Mouse (Mus musculus) layer of hippocampus, adult 9-11 months (tissue): ENCODE measurements around the gene Cdh1.

Experiments
- DNase-seq: peaks from one replicate; pipeline ENCODE4 v3.0.0; 2022

The Cdh1 gene

DNA sequence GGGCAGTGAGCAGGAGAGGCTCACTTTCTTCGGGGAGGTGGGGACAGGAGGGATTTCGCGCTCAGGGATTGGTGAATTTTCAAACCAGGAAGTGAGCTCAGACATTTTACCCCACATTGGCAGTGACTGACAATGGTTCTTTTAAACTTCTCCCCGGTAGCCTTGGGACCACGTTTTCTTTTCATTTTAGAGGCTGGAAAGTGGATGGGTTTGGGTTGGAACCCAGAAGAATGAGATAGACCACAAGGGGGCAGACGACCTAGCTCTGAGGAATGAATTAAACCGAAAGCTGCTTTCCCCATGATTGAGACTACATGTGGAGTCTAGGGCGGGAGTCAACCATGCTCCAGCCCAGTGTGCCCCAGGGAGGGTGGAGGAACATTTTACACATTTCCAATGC, 71.7 kb downstream of the Cdh1 start:
- DNase-seq: no peak

DNA sequence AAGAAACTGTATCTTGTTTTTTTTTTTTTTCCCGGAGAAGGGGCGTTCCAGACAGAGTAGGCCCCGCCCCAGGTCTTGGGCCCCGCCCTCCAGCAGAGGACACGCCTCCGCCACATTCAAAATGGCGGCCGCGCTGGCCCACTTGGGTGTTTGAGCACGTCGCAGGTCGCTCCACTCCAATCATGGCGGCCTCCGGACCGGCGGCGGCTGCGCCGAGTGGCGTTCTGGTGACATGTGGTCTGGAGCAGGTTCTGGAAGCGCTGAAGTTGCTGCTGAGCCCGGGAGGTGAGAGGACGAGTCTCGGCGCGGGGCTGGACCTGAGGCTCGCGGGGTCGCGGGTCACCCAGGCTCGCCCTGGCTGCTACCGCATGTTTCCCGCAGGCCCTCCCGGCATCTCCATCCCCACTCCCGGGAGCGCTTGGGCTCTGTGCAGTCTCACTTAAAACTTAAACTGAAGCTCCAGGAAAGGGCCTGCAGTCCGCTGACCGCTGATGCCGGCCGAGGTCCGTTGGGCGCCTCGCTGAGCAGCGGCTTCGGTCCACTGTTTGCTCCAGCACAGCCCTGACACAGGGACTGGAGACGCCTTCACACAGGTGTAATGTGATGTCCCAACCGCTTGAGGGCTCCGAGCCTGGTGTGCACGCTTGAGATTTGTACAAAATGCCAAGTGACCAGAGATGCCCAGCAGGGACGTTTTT, 80.0 kb downstream of the Cdh1 start, which contains the start of gene Tango6:
Tango6 (plus strand) TSS at position 98 of the 698 bp plus-strand sequence.
- peak; percentile 88 for DNase-seq

DNA sequence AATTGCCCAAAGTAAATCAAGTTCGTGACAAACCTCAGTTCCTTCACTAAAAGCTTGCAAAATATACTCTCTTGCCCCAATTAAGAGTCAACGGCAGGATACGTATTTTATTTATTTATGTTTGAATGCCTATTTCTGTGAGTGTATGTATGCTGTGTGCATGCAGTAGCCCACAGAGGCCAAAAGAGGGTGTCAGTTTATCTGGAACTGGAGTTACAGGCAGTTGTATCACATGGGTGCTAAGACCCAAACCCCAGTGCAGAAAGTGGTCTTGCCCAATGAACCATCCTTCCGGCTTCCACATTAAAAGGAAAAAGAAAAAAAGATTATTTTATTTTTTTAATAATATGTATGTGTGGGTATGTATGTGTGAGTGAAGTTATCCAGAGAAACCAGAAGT, 81.2 kb downstream of the Cdh1 start:
- DNase-seq: no peak

DNA sequence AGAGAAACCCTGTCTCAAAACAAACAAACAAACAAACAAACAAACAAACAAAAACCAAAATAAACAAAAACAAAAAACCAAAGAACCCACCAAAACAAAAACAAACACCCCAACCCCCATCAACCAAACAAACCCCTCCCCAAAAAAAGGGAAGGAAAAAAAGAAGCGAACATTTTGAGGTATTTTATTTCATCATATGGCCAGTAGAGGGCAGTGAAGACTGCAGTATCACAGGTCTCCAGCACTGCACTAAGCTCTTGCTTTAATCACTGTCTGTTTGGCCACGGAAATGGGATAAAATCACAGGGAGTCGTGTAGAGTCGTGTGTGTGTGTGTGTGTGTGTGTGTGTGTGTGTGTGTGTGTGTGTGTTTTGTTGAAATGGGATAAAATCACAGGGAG, 84.3 kb downstream of the Cdh1 start:
- DNase-seq: no peak

DNA sequence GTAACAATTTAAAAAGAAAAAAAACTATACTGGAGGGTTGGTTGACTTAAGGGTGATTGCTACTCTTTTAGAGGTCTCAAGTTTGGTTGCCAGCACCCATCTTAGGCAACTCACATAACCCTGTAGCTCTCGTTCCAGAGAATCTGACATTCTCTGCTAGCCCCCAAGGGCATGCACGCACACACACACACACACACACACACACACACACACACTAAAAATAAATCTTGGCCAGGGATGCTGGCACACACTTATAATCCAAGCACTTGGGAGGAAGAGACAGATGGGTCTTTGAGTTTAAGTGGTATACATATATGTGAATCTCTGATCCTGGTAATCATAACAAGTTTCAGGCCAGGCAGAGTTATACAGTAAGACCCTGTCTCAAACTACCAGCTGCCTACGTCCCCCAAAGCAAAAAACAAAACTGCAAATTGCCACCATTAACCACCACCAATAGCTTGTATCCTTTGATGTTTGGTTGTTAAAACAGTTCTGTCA, 94.6 kb downstream of the Cdh1 start:
- DNase-seq: no peak

DNA sequence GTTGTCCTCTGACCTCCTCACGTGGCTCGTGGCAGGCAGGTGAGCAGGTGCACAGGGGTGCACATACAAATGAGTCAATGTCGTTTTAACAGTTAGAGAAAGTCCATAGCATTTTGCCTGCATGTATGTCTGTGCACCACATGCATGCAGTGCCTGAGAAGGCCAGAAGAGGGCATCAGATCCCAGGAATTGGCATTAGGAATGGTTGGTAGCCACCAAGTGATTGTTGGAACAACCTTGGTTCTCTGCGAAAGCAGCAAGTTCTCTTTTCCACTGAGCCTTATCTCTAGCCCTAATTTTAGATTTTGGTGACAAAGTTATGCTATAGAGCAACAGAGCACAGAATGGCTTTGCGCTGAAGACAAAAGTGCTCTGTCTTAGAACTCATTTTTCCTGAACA, 96.4 kb downstream of the Cdh1 start:
- DNase-seq: peak; percentile 29

DNA sequence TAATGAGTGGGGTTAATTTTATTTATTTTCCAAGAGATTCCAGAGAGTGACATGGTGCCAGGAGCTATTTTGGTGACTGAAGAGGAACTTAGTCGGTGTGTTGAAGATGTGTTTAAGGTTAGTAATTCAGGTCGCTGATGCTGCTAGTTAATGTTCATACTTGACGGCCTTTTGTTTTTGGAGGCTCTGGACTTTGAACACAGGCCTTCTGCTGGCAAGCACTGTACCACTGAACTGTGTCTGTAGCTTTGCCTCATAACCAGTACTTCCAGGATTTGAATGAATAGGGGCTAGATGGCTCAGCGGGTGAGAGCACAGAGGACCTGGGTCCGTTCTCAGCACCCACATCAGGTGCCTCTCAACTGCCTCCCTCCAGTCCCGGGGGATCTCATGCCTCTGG, 97.0 kb downstream of the Cdh1 start:
- no peak for DNase-seq

DNA sequence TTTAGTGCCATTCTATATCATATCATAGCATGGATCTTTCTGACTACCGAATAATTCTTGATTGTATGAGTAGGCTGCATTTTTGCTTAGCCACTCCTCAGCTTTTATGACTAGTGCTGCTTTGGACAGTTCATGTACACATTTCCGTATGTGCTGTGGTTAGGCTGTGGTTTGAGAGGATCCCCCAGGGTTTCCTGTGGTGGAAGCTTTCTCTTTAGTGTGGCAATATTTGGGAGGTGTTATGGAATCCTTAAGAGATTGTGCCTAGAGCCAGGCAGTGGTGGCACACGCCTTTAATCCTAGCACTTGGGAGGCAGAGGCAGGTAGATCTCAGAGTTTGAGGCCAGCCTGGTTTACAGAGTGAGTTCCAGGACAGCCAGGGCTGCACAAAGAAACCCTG, 98.2 kb downstream of the Cdh1 start:
- DNase-seq: no peak

DNA sequence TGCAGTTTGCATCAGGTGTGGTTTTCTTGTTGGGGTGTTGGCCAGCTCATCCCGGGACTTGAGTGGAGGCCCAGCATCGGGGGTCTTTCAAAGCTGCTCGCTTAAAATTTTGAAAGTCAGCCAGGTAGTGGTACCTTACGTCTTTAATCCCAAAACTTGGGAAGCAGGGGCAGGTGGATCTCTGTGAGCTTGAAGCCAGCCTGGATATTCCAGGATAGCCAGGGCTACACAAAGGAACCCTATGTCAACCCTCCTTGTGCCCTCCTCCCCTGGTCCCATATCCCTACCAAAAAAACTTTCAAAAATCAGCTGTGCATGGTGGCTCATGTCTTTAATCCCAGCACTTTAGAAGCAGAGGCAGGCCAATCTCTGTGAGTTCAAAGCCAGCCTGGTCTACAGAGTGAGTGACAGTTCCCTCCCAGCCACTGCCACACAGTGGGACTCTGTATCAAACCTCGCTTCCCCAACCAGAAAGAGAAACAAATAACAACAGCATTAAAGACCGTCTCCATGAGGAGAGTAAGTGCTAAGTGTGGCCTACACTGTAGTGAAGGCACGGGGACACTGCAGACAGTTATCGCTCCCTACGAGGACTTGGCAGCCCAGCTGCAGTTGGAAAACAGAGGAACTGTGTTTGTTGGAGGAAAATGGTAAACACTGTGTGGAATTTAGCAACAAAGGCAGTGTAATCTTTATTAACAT, 101.2 kb downstream of the Cdh1 start:
- no peak for DNase-seq

DNA sequence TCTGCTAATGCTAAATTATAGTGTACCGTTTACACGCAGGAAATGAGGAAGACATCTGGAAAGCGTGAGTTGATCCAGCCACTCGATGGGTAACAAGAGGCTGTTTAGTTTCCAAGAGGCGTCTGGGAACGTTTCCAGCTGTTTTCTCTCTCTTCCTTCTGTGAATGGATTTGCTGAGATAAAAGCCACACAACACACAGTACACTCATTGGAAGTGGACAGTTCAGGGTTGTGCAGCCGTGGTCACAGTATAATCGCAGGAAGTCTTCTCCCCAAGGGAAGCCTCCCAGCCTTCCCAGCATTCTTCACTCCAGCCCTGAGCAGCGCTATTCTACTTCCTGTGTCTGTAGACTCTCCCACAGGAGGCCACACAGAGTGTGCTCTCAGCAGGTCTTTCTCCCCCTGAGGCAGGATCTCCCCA, 101.8 kb downstream of the Cdh1 start:
- DNase-seq: peak; percentile 46

DNA sequence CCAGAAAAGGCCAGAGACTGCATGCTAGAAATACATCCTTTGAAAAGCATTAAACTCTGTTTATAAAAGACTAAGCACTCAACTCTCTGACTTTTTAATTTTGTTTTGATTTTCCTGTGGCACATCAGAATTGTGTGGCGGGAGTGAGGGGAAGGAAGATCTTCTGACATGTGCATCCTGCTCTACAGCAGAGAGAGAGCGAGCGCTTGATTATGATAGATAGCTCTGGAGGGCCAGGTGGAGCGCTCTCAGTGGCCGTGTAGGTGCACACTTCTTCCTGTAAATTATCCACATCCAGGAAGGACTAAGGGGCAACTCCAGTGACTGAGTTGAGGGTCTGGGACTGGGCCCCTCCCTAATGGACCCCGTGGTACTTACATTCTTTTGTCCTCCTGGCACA, 103.0 kb downstream of the Cdh1 start:
- no peak for DNase-seq

DNA sequence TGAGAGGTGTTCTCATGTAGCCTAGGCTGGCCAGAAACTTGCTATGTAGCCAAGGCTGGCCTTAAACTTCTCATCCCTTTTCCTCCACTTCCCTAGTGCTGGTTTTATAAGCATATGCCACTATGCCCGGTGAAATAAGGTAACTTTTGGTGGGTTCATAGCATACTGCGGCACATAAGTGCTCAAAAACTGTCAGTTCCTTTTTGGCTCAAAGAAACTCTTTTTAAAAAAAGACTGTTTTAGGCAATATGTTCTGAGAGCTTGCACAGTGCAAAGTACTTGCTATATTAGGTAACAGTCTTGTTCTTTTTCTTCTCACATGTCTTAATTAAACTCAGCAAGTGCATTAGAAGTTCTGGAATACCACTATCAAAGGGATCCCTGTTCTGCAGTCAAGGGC, 106.9 kb downstream of the Cdh1 start:
- DNase-seq: no peak

DNA sequence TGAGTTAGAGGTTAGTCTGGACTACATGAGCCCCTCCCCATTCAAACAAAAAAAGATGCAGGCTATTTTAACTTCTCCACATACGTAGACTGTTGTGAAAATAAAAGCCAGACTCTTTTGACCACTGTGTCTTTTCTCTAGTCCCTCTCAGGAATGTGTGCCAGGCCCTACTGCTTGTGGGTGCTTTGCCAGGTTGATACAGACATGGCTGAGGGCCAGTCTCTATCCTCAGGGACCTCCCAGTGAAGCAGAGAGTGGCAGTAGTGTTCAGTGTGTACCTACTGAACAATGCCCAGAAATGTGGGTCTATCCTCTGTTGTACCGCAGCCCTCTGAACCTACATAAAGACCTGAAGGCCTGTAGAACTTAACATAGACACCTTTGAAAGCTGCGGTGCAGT, 109.3 kb downstream of the Cdh1 start:
- no peak for DNase-seq

DNA sequence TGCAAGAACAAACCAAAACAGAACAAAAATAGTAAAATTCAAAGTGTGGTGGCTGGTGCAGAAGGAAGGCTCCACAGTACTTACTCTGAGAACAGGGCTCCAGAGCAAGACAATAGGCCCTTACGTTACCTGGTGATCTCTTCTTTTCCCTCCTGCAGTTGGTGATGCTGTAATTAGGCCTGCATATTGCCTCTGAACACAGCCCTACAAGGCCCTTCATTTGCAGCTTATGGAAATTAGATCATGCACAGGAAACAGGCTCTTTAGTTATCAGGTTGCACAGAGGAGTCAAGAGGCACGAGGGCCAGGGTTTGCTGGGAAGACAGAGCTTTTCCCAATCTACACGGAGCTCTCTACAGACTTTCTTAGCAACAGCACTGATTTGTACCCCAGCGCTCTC, 111.1 kb downstream of the Cdh1 start:
- no peak for DNase-seq

DNA sequence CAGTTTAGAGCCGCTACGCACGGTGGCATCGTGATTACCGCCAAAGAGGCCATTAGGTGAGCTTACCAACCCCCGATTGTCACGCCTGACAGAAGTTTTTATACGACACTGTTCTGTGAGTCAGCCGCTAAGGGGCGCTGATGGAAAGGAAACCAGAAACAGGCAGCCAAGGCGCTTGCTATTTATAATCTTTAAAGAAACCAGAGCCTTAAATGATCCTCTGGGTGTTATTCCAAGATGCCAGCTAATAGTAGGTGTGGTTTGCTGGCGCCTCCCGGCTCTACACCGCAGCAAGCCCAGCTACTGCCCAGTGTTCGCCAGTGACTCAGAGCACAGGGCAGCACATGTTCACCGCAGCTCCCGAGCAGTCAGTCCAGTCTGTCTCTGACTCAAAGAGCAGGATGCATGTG, 114.9 kb downstream of the Cdh1 start:
- peak; percentile 61 for DNase-seq
